8 mouse cellular contexts compared by ENCODE assay signal in genomic region chr1:87184751-87185139, GRCm38 (mm10). TPM values are rescaled to one million over a fixed set of nuclear protein-coding genes. Genes with fewer than 3 reads are reported as not detected.
DNase-seq lines count a peak whose midpoint lies in the region; ATAC-seq and TF ChIP-seq lines count a peak whose summit lies in the region.

No protein-coding gene starts in this region.

- ATAC-seq in liver, embryonic 11.5 days (replicated peaks; ENCODE audit: low FRiP score) = no peak
- ATAC-seq in granulocyte monocyte progenitor cell, adult 5-6 weeks (replicated peaks; ENCODE audit: poor library complexity, severe bottlenecking) = peak; percentile 60
- 0 out of 2 replicates have a peak, but pooled peaks have one; percentile 19 for ATAC-seq in midbrain, embryonic 14.5 days (ENCODE audit: low FRiP score, low TSS enrichment)

- no peaks in the 10 kb centered on the region for H3K9me3 ChIP-seq in liver, embryonic 11.5 days (ENCODE audit: control insufficient read depth, low read length)
- H3K9me3 ChIP-seq in limb, embryonic 10.5 days (replicated peaks) = no peaks in the 10 kb centered on the region
- H3K9me3 ChIP-seq in midbrain, embryonic 14.5 days (ENCODE audit: control insufficient read depth, low read length) = no peaks in the 10 kb centered on the region

- no peak overlapping the region for H3K4me3 ChIP-seq in liver, embryonic 11.5 days (ENCODE audit: low read depth, low read length)
- H3K4me3 ChIP-seq in limb, embryonic 10.5 days = no peak overlapping the region
- H3K4me3 ChIP-seq in midbrain, embryonic 14.5 days (replicated peaks; ENCODE audit: low read depth, low read length) = no peak overlapping the region
- no peak overlapping the region for H3K4me3 ChIP-seq in spleen, adult 2 months (ENCODE audit: extremely low read depth, insufficient read depth, insufficient read length)

- 13% methylated on average over 20 of the region's 20 CpGs for WGBS in liver, embryonic 11.5 days
- whole genome bisulfite sequencing in limb, embryonic 10.5 days = 13% methylated on average over 20 of the region's 20 CpGs
- WGBS in midbrain, embryonic 14.5 days = 8% methylated on average over 20 of the region's 20 CpGs
- 9% methylated on average over 20 of the region's 20 CpGs for WGBS in spleen, adult 2 months

- H3K4me1 ChIP-seq in liver, embryonic 11.5 days (replicated peaks; ENCODE audit: control insufficient read depth, insufficient read depth, low read length) = peaks cover 6% of the 10 kb centered on the region
- peaks cover 21% of the 10 kb centered on the region for H3K4me1 ChIP-seq in limb, embryonic 10.5 days
- peaks cover 3% of the 10 kb centered on the region; the same call in 1 of the 2 replicates for H3K4me1 ChIP-seq in midbrain, embryonic 14.5 days (ENCODE audit: control insufficient read depth, insufficient read depth, low read length)
- peaks cover 9% of the 10 kb centered on the region; the same call in 1 of the 2 replicates for H3K4me1 ChIP-seq in spleen, adult 2 months (ENCODE audit: control insufficient read depth, insufficient read depth, insufficient read length)

- TF ChIP-seq POLR2A in spleen, adult 2 months (IDR thresholded peaks at IDR 0.05; ENCODE audit: low read depth, low read length) = no peak

- H3K27ac ChIP-seq in liver, embryonic 11.5 days (ENCODE audit: low read depth, low read length) = no peak overlapping the region
- no peak overlapping the region for H3K27ac ChIP-seq in limb, embryonic 10.5 days
- H3K27ac ChIP-seq in midbrain, embryonic 14.5 days (replicated peaks; ENCODE audit: low read depth, low read length) = no peak overlapping the region
- no peak overlapping the region for H3K27ac ChIP-seq in spleen, adult 2 months (ENCODE audit: insufficient read depth, low read length)

- no peak overlapping the region; the same call in 1 of the 2 replicates for H3K4me2 ChIP-seq in liver, embryonic 11.5 days
- H3K4me2 ChIP-seq in midbrain, embryonic 14.5 days (ENCODE audit: low read length) = peak overlapping the region; percentile 32; the same call in 1 of the 2 replicates

- DNase-seq in liver = peak; percentile 62
- no peak for DNase-seq in liver, embryonic 11.5 days (ENCODE audit: low spot score)
- peak; percentile 73 for DNase-seq in embryo, embryonic 11 days
- peak; percentile 57 for DNase-seq in kidney, adult 11 months
- DNase-seq in limb, embryonic 10.5 days (ENCODE audit: low spot score) = peak; percentile 74
- peak; percentile 84 for DNase-seq in midbrain, embryonic 14.5 days
- DNase-seq in spleen, adult 2 months (ENCODE audit: low read depth in 1 of 2, low spot score in 2 of 2) = peak; percentile 35 to 56

- H3K27me3 ChIP-seq in liver, embryonic 11.5 days (replicated peaks; ENCODE audit: control insufficient read depth, insufficient read depth, low read length) = peaks cover 77% of the 10 kb centered on the region
- peaks cover 100% of the 10 kb centered on the region for H3K27me3 ChIP-seq in limb, embryonic 10.5 days (ENCODE audit: low read depth, poor library complexity, severe bottlenecking)
- peaks cover 33% of the 10 kb centered on the region for H3K27me3 ChIP-seq in midbrain, embryonic 14.5 days (ENCODE audit: control insufficient read depth, insufficient read depth, low read length)
- peaks cover 16% of the 10 kb centered on the region for H3K27me3 ChIP-seq in spleen, adult 2 months (ENCODE audit: control insufficient read depth, insufficient read depth, low read length)

- no peak overlapping the region for H3K9ac ChIP-seq in liver, embryonic 11.5 days (ENCODE audit: low read depth, low read length)
- no peak overlapping the region for H3K9ac ChIP-seq in midbrain, embryonic 14.5 days (replicated peaks; ENCODE audit: low read length)

- peak; percentile 80; the same call in 1 of the 2 replicates for TF ChIP-seq CTCF in spleen, adult 2 months (IDR thresholded peaks at IDR 0.05; ENCODE audit: extremely low read depth, insufficient read depth, insufficient read length, insufficient replicate concordance)

- no peaks in the 10 kb centered on the region for H3K36me3 ChIP-seq in liver, embryonic 11.5 days (ENCODE audit: control insufficient read depth, insufficient read depth, low read length)
- no peaks in the 10 kb centered on the region for H3K36me3 ChIP-seq in limb, embryonic 10.5 days
- no peaks in the 10 kb centered on the region for H3K36me3 ChIP-seq in midbrain, embryonic 14.5 days (ENCODE audit: control insufficient read depth, insufficient read depth, low read length)
- H3K36me3 ChIP-seq in spleen, adult 2 months (ENCODE audit: control insufficient read depth, insufficient read depth, low read length) = no peaks in the 10 kb centered on the region

RNA-seq across cellular contexts. Expression of gene Prss56, which starts 1.6 kb away (rescaled TPM):
- polyA plus RNA-seq in liver, embryonic 11.5 days (2014; fragmentation: Nextera tagmentation; extraction: Ambion mirVana) = not detected in 2 replicates
- total RNA-seq in granulocyte monocyte progenitor cell, adult 5-6 weeks (2014; fragmentation: Nextera tagmentation) = not detected in 2 replicates
- total RNA-seq in granulocyte monocyte progenitor cell, adult 5-6 weeks (2017) = not detected in 2 replicates
- 0.06 TPM in 1 of 2 replicates, not detected in the other for polyA plus RNA-seq in limb, embryonic 10.5 days (2016; fragmentation: Nextera tagmentation; extraction: Ambion mirVana)
- 0.32 TPM in 1 of 2 replicates, not detected in the other for polyA plus RNA-seq in midbrain, embryonic 14.5 days (2014; fragmentation: Nextera tagmentation; extraction: Ambion mirVana)
- polyA plus RNA-seq in spleen, adult 2 months (2012; rRNA removed) = not detected in 2 replicates

RNA-seq across cellular contexts. Expression of gene Chrnd, which starts 5.7 kb away (rescaled TPM):
- 0.08 TPM in 1 of 2 replicates, not detected in the other for polyA plus RNA-seq in liver, embryonic 11.5 days (2014; fragmentation: Nextera tagmentation; extraction: Ambion mirVana)
- not detected in 2 replicates for total RNA-seq in granulocyte monocyte progenitor cell, adult 5-6 weeks (2014; fragmentation: Nextera tagmentation)
- not detected in 2 replicates for total RNA-seq in granulocyte monocyte progenitor cell, adult 5-6 weeks (2017)
- 0.14 and 0.55 TPM in 2 replicates for polyA plus RNA-seq in limb, embryonic 10.5 days (2016; fragmentation: Nextera tagmentation; extraction: Ambion mirVana)
- polyA plus RNA-seq in midbrain, embryonic 14.5 days (2014; fragmentation: Nextera tagmentation; extraction: Ambion mirVana) = not detected in 2 replicates
- not detected in 2 replicates for polyA plus RNA-seq in spleen, adult 2 months (2012; rRNA removed)

RNA-seq across cellular contexts. Expression of gene Chrng, which starts 19.7 kb away (rescaled TPM):
- polyA plus RNA-seq in liver, embryonic 11.5 days (2014; fragmentation: Nextera tagmentation; extraction: Ambion mirVana) = 0.55 and 0.62 TPM in 2 replicates
- not detected in 2 replicates for total RNA-seq in granulocyte monocyte progenitor cell, adult 5-6 weeks (2014; fragmentation: Nextera tagmentation)
- 0.05 TPM in 1 of 2 replicates, not detected in the other for total RNA-seq in granulocyte monocyte progenitor cell, adult 5-6 weeks (2017)
- polyA plus RNA-seq in limb, embryonic 10.5 days (2016; fragmentation: Nextera tagmentation; extraction: Ambion mirVana) = 0.26 and 0.81 TPM in 2 replicates
- polyA plus RNA-seq in midbrain, embryonic 14.5 days (2014; fragmentation: Nextera tagmentation; extraction: Ambion mirVana) = not detected in 2 replicates
- polyA plus RNA-seq in spleen, adult 2 months (2012; rRNA removed) = not detected in 2 replicates

RNA-seq across cellular contexts. Expression of gene Ecel1, which starts 28.4 kb away (rescaled TPM):
- polyA plus RNA-seq in liver, embryonic 11.5 days (2014; fragmentation: Nextera tagmentation; extraction: Ambion mirVana) = 0.18 and 0.48 TPM in 2 replicates
- total RNA-seq in granulocyte monocyte progenitor cell, adult 5-6 weeks (2014; fragmentation: Nextera tagmentation) = not detected in 2 replicates
- total RNA-seq in granulocyte monocyte progenitor cell, adult 5-6 weeks (2017) = not detected in 2 replicates
- 0.11 TPM in 2 replicates for polyA plus RNA-seq in limb, embryonic 10.5 days (2016; fragmentation: Nextera tagmentation; extraction: Ambion mirVana)
- polyA plus RNA-seq in midbrain, embryonic 14.5 days (2014; fragmentation: Nextera tagmentation; extraction: Ambion mirVana) = 5.1 and 5.3 TPM in 2 replicates
- 0.39 and 0.76 TPM in 2 replicates for polyA plus RNA-seq in spleen, adult 2 months (2012; rRNA removed)

RNA-seq across cellular contexts. Expression of gene Eif4e2, which starts 29.0 kb away (rescaled TPM):
- polyA plus RNA-seq in liver, embryonic 11.5 days (2014; fragmentation: Nextera tagmentation; extraction: Ambion mirVana) = 151 and 152 TPM in 2 replicates
- 82.9 and 93.1 TPM in 2 replicates for total RNA-seq in granulocyte monocyte progenitor cell, adult 5-6 weeks (2014; fragmentation: Nextera tagmentation)
- total RNA-seq in granulocyte monocyte progenitor cell, adult 5-6 weeks (2017) = 137 and 140 TPM in 2 replicates
- 181 and 202 TPM in 2 replicates for polyA plus RNA-seq in limb, embryonic 10.5 days (2016; fragmentation: Nextera tagmentation; extraction: Ambion mirVana)
- polyA plus RNA-seq in midbrain, embryonic 14.5 days (2014; fragmentation: Nextera tagmentation; extraction: Ambion mirVana) = 53.5 and 75.5 TPM in 2 replicates
- 18.9 and 21.6 TPM in 2 replicates for polyA plus RNA-seq in spleen, adult 2 months (2012; rRNA removed)
